Mouse (Mus musculus) lung, adult 2 months (tissue): ENCODE measurements at regions not wholly inside any gene's neighbourhood (a gene's known extent, or its start where the extent isn't known, plus 50 kb on each side); places are given as distances from the start of the nearest gene placed in this dataset.

Source experiments
- CTCF ChIP-seq: fragments of 200-500 bp; IDR thresholded peaks from 2 replicates; pipeline ENCODE4 v1.5.1; 2011; ENCODE audit warnings: mild to moderate bottlenecking, low read length, control low read depth; ENCODE audit not compliant: insufficient read depth
- POLR2A ChIP-seq: fragments of 200-500 bp; IDR thresholded peaks from 2 replicates; pipeline ENCODE4 v1.6.1; 2011; ENCODE audit warnings: low read depth, mild to moderate bottlenecking, control low read depth, low read length, borderline replicate concordance; ENCODE audit errors: extremely low read depth

- TF ChIP-seq CTCF, result no peak
- no peak for TF ChIP-seq POLR2A
Observed at GRCm38 (mm10) chr13:52041467-52042421, 195.3 kb downstream of the Gadd45g start.
